Mouse (Mus musculus) monocyte, adult 2 months (primary cell): ENCODE results near the gene Cd55b.
"Not testable (repeated sequence)": the region's sequence is repeated elsewhere in the genome, so short reads cannot be mapped to it uniquely, and the experiment has no call there.

Experiments used
- DNase-seq, 2 experiments: peaks; one replicate each; pipeline ENCODE4 v3.0.0; 2022; ENCODE audit warnings: low spot score in 2 of 2, low read depth in 1 of 2

Cd55b gene

GRCm38 (mm10) chr1:130422664-130423111 is at the start of gene Cd55b:
Cd55b (minus strand) TSS chr1:130423009.
- no peak for DNase-seq

DNA sequence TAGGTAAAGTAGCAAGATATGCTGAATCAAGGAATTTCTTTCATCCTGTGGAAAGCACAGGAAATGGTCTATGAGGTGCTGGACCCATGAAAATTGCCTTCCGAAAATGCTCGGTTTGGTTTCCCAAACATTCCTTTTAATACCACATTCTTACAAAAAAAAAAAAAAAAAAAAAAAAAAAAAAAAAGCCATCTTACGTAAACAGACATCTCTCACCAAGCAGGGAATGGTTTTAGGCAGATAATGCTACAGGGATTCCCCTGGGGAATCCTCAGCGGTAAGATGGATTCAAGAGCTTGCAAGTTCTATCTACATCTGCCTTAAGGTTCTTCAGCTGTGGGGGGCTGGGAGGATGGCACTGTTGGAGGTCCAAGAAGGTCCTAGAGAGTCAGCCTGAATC is 47.3 kb upstream of the Cd55b start:
- no peak for DNase-seq

- DNase-seq = no peak
Measured at GRCm38 (mm10) chr1:130467453-130467852, 44.6 kb upstream of the Cd55b start.

- no peak for DNase-seq
Measured at GRCm38 (mm10) chr1:130464173-130464572, 41.4 kb upstream of the Cd55b start.

DNA sequence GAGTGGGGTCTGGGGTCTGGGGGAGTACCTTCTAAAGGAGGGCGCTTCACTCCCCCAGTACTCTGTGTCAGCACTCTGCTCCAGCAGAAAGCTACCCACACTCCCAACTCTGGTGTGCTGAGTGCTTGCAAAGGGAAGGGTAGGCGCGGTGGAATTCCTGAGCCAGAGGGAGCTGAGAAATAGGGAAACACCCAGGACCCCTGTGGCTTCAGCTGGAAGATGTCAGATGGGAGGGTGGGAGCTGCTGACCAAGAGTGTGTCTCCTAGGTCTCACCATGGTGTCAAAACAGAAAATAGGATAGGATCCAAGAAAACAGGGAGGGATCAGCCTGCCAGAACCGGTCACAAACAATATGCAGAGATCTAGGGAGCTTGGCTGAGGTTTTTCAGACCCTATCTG is 40.1 kb upstream of the Cd55b start:
- no peak for DNase-seq

DNA sequence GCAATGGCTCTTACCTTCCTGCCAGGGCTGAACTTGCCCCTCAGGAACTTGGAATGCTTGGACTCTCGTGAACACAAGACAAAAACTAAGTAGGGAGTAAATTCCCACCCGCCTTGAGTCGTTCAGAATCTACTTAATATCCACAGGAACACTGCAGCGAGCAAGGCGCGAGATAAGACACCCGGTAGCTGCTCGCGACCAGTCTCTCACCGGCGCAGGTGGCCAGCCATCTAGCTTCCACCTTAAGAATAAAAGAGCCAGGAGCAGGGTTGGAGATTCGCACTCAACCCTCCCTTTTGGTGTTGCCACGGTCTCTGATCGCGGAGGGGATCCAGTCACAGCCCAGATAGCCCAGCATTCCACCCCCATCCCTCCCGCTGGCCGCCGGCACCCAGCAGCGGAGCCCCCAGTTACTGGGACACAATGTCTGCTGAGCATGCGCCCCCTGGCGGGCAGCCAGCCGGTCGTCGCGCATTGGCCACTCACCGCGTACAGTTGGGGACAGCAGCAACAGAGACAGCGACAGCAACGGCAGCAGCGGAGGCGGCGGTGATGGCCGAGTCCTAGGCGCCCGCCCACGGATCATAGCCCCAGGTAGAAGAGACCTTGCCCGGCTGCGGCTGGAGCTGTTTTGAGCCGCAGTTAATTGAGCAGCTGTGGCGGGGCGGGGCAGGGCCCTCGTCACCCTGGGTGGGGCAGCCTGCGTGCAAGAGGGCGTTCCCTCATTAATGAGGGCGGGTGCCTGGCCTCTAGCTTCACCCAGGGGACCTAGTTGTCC is 39.5 kb upstream of the Cd55b start, which contains the start of gene Cd55:
Gene Cd55, minus strand, starts transcription at position 661 of the 778 bp plus-strand sequence.
- peak; percentile 41 to 60 for DNase-seq

DNA sequence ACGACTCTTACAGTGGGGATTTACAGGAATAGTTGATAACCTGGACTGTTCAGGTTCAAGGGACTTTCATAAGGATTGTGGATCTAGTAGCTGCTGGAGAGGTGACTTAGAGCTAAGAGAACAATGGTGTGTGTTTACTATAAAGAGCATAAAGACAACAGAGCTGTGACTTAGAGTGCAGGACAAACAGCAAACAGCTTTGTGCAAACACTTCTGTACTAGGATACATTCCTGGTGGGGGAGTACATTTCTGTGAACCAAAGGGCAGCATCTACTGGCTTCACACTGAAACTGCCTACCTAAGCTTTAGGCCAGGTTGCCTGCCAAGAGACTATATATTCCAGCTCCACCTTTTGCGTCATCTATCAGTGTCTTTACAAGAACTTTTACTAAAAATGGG is 32.3 kb upstream of the Cd55b start:
- DNase-seq = no peak

- not testable (repeated sequence) for DNase-seq
Measured at GRCm38 (mm10) chr1:130442930-130443329, 20.1 kb upstream of the Cd55b start.

DNA sequence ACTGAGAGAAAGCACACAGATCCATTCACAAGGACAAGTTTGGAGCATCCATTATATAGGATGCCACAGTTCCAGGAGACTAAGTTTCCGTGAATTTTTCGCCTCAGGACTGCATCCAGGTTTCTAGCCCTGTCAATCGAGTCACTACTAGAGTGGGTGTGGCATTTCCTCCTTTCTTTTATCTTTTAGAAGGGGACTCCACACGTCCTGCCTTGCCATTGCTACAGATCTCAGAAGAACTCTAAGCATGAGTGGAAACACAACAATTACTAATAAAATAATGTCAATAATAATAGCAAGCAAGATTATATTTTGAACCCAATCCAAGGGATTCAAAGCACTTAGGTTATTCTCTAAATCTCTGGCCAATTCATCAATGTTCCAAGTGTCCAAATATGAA is 8.1 kb upstream of the Cd55b start:
- DNase-seq = no peak

- not testable (repeated sequence) for DNase-seq
Measured at GRCm38 (mm10) chr1:130428667-130429066, 5.9 kb upstream of the Cd55b start.

GRCm38 (mm10) chr1:130427175-130427853 is 4.5 kb upstream of the Cd55b start:
- not testable (repeated sequence) for DNase-seq

GRCm38 (mm10) chr1:130422033-130422432 is 776 bp downstream of the Cd55b start:
- not testable (repeated sequence) for DNase-seq

- not testable (repeated sequence) for DNase-seq
Measured at GRCm38 (mm10) chr1:130397109-130397508, 25.7 kb downstream of the Cd55b start.

DNA sequence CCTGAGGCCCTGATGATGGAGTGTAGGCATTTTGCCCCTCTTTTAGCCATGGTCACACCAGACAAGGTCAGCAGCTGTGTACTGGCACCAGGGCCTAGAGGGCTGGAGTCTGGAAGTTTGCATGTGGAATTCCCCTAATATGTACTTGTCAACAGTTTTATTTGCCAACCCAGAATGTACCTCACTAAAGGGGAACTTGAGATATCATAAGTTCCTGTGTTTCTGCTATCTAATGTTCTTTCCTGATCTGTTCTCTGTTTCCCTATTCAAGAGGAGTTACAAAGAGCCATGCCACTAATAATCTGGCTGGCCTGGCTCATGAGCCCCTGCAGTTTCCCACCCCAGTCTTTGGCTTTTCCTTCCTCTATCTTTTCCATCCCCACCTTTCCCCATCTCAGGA is 35.5 kb downstream of the Cd55b start:
- DNase-seq = not testable (repeated sequence)

GRCm38 (mm10) chr1:130377726-130378429 is 44.9 kb downstream of the Cd55b start:
- DNase-seq = no peak

DNA sequence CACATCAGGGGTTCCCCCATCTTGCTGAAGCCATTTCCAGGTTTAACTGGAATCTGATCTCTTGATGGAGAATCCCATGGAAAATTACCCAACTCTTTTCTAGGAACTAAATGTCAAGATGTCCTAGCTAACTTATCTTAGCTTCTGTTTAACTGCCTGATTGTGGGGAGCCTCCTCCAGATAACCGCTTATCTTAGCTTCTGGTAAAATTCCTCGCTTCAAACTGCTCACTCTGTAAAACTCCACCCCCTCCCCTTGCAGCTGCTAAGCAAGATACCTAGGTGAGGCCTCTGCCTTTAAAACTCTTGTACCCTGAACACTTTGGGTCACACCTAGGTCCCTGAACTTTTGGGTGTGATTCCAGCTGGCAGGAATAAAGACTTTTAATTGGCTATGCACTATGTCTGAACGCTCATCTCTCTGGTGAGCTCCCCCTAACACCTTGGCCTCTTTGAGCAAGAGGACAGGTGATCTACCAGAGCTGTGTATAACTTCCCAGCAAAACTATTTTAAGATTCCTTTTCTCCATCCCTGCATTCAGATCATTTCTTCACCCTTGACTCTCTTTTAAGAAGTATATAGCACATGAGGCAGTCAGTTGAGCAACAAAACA is 48.5 kb downstream of the Cd55b start:
- DNase-seq = no peak

DNA sequence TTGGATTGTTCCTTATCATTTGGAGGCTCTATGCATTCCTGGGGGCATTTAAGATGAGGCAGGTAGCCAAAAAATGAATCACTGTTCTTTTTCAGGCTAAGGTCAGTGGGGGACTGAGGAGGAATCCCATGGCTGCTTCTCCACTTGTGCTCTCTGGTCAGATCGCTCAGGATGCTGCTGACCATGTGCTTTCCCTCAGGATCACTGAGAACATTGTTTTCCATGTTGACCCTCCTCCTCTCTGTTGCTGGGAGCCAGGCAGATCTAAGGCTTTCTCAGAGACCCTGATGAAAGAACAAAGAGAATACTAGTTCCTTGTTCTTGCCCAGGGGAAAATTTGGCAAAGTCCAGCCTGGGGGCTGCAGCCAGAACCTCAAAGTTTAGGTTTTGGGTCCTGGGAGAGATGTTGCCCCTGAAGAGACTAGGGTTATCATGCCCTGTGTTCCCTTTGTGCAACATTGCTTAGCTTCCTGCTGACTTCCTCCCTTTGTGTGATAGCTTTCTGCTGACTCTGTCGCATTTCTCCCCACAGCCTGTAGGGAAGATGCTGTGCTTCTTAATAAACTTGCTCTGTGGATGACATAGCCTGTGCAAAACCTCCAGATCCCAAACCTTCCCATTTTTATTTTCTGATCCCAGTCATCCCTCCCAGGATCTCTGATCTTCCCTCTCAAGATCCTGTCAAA is 49.3 kb downstream of the Cd55b start:
- no peak for DNase-seq

DNA sequence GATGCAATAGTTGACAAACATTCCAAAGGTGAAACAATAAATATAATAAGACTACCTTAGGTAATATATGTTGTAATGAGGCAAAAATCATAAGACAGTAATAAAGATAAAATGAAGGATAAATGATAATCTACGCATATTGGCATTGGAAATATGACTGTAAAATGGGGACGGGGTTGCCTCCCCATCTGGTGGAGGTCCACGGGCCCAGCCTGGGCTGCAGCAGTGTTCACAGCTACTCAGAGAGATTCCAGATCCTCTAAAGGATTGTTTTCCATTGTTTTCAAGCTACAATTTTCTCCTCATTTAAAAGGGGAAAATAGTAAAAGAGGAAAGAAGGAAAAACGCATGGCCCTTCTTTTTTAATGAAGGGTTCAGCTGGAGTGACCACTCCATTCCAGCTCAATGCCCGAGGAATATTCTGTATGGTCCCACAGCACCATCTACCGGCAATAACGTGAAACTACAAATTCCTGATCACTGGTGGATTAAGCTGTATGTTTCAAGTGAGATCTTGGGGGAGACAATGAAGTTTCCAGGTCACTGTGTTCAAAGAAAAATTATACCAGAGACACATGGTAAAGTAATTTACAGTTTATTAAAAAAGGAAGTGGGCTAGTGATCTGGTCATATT is 50.8 kb downstream of the Cd55b start:
- no peak for DNase-seq

- DNase-seq = no peak
Measured at GRCm38 (mm10) chr1:130371291-130371690, 51.5 kb downstream of the Cd55b start.

- DNase-seq = no peak
Measured at GRCm38 (mm10) chr1:130350077-130350635, 72.7 kb downstream of the Cd55b start.
